Comparison of ENCODE assay signal across 8 mouse cellular contexts in genomic region chr5:110598298-110599095, GRCm38 (mm10). TPM values are rescaled to one million over a fixed set of nuclear protein-coding genes. Genes with fewer than 3 reads are reported as not detected.
DNase-seq lines count a peak whose midpoint lies in the region; ATAC-seq and TF ChIP-seq lines count a peak whose summit lies in the region.

No protein-coding gene starts in this region.

- ATAC-seq in liver, embryonic 11.5 days (replicated peaks; ENCODE audit: low FRiP score), result no peak
- peak; percentile 67 for ATAC-seq in frontal cortex, adult (ENCODE audit: low TSS enrichment)
- no peak for ATAC-seq in midbrain, embryonic 14.5 days (ENCODE audit: low FRiP score, low TSS enrichment)

- H3K4me1 ChIP-seq in cerebellum, adult 2 months (ENCODE audit: control insufficient read depth, insufficient read depth, low read length), result peaks cover 27% of the 10 kb centered on the region
- H3K4me1 ChIP-seq in liver, embryonic 11.5 days (replicated peaks; ENCODE audit: control insufficient read depth, insufficient read depth, low read length), result no peaks in the 10 kb centered on the region
- 0 out of 2 replicates have a peak, but pooled peaks cover 8% of the 10 kb centered on the region for H3K4me1 ChIP-seq in midbrain, embryonic 14.5 days (ENCODE audit: control insufficient read depth, insufficient read depth, low read length)

- no peaks in the 10 kb centered on the region for H3K9me3 ChIP-seq in liver, embryonic 11.5 days (ENCODE audit: control insufficient read depth, low read length)
- no peaks in the 10 kb centered on the region for H3K9me3 ChIP-seq in midbrain, embryonic 14.5 days (ENCODE audit: control insufficient read depth, low read length)

- no peak overlapping the region for H3K9ac ChIP-seq in liver, embryonic 11.5 days (ENCODE audit: low read depth, low read length)
- H3K9ac ChIP-seq in midbrain, embryonic 14.5 days (replicated peaks; ENCODE audit: low read length), result 0 out of 2 replicates have a peak overlapping the region, but pooled peaks have one; percentile 12

- no peak for TF ChIP-seq CTCF in cerebellum, adult 2 months (IDR thresholded peaks at IDR 0.05; ENCODE audit: borderline replicate concordance, insufficient read depth, low read depth, low read length)

- DNase-seq in cerebellum, adult 2 months, result no peak
- no peak for DNase-seq in cerebellum, adult 11-12 months
- peak; percentile 19 for DNase-seq in liver
- DNase-seq in liver, embryonic 11.5 days (ENCODE audit: low spot score), result no peak
- no peak for DNase-seq in midbrain, embryonic 14.5 days
- DNase-seq in yolk sac, embryonic 10.5 days (ENCODE audit: low spot score), result no peak
- DNase-seq in urinary bladder, postnatal 25 days (ENCODE audit: low spot score), result no peak

- H3K4me2 ChIP-seq in liver, embryonic 11.5 days, result no peak overlapping the region
- H3K4me2 ChIP-seq in midbrain, embryonic 14.5 days (ENCODE audit: low read length), result no peak overlapping the region

- H3K4me3 ChIP-seq in cerebellum, adult 2 months (replicated peaks; ENCODE audit: insufficient read depth, low read depth, low read length), result no peak overlapping the region
- no peak overlapping the region for H3K4me3 ChIP-seq in liver, embryonic 11.5 days (ENCODE audit: low read depth, low read length)
- H3K4me3 ChIP-seq in midbrain, embryonic 14.5 days (replicated peaks; ENCODE audit: low read depth, low read length), result no peak overlapping the region

- 15% methylated on average over 12 of the region's 12 CpGs for WGBS in cerebellum, adult 2 months
- 28% methylated on average over 12 of the region's 12 CpGs for WGBS in liver, embryonic 11.5 days
- 33% methylated on average over 12 of the region's 12 CpGs for WGBS in midbrain, embryonic 14.5 days

- no peaks in the 10 kb centered on the region for H3K27me3 ChIP-seq in cerebellum, adult 2 months (ENCODE audit: control insufficient read depth, insufficient read depth, low read length)
- H3K27me3 ChIP-seq in liver, embryonic 11.5 days (replicated peaks; ENCODE audit: control insufficient read depth, insufficient read depth, low read length), result no peaks in the 10 kb centered on the region
- no peaks in the 10 kb centered on the region for H3K27me3 ChIP-seq in midbrain, embryonic 14.5 days (ENCODE audit: control insufficient read depth, insufficient read depth, low read length)

- H3K36me3 ChIP-seq in liver, embryonic 11.5 days (ENCODE audit: control insufficient read depth, insufficient read depth, low read length), result no peaks in the 10 kb centered on the region
- no peaks in the 10 kb centered on the region for H3K36me3 ChIP-seq in midbrain, embryonic 14.5 days (ENCODE audit: control insufficient read depth, insufficient read depth, low read length)

- no peak for TF ChIP-seq POLR2A in cerebellum, adult 2 months (IDR thresholded peaks at IDR 0.05; ENCODE audit: borderline replicate concordance, insufficient read depth, low read length)

- H3K27ac ChIP-seq in cerebellum, adult 2 months (ENCODE audit: insufficient read depth, low read length), result peak overlapping the region; percentile 7; the same call in 1 of the 2 replicates
- no peak overlapping the region for H3K27ac ChIP-seq in liver, embryonic 11.5 days (ENCODE audit: low read depth, low read length)
- H3K27ac ChIP-seq in midbrain, embryonic 14.5 days (replicated peaks; ENCODE audit: low read depth, low read length), result 0 out of 2 replicates have a peak overlapping the region, but pooled peaks have one; percentile 26

RNA-seq across cellular contexts. Expression of gene Galnt9, which starts 54.3 kb away (rescaled TPM):
- 102 and 107 TPM in 2 replicates for polyA plus RNA-seq in cerebellum, adult 2 months (2012; rRNA removed)
- polyA plus RNA-seq in liver, embryonic 11.5 days (2014; fragmentation: Nextera tagmentation; extraction: Ambion mirVana), result 0.07 TPM in 1 of 2 replicates, not detected in the other
- polyA plus RNA-seq in midbrain, embryonic 14.5 days (2014; fragmentation: Nextera tagmentation; extraction: Ambion mirVana), result 19.4 and 23.7 TPM in 2 replicates

RNA-seq across cellular contexts. Expression of gene Noc4l, which starts 54.7 kb away (rescaled TPM):
- polyA plus RNA-seq in cerebellum, adult 2 months (2012; rRNA removed), result 37.3 and 38.3 TPM in 2 replicates
- 128 and 131 TPM in 2 replicates for polyA plus RNA-seq in liver, embryonic 11.5 days (2014; fragmentation: Nextera tagmentation; extraction: Ambion mirVana)
- 38.1 and 41.3 TPM in 2 replicates for polyA plus RNA-seq in midbrain, embryonic 14.5 days (2014; fragmentation: Nextera tagmentation; extraction: Ambion mirVana)

RNA-seq across cellular contexts. Expression of gene Ddx51, which starts 54.8 kb away (rescaled TPM):
- polyA plus RNA-seq in cerebellum, adult 2 months (2012; rRNA removed), result 20.8 and 25.2 TPM in 2 replicates
- 37.1 and 44.6 TPM in 2 replicates for polyA plus RNA-seq in liver, embryonic 11.5 days (2014; fragmentation: Nextera tagmentation; extraction: Ambion mirVana)
- 16.2 and 21.7 TPM in 2 replicates for polyA plus RNA-seq in midbrain, embryonic 14.5 days (2014; fragmentation: Nextera tagmentation; extraction: Ambion mirVana)

Comparison
In these comparisons a context has a peak if more than half of its experiments do, and no peak if none do; other contexts are left out.
1. RNA of gene Galnt9, which starts 54.3 kb away (polyA plus RNA-seq): 102 to 107 TPM in cerebellum, adult 2 months and 19.4 to 23.7 TPM in midbrain, embryonic 14.5 days; 0.07 TPM in liver, embryonic 11.5 days; every median in the first group is over 10 times any median in the second.